In the genomic region with DNA sequence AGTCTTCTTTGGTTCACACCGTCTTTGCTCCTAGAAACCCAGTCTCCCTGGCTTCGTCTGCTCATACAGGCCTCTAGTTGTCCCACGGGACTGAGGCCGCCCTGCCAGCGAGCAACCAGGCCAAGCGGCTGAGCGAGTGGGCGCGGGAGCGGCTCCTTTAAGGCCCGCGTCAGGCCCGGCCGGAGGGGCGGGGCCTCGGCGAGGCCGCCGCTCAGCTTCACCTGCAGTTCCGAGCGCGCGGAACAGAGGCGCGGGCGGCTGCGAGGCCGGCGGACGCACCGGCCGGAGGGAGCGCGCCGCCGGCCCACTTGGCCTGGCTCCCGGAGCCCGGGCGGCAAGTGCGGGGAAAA, we compare ENCODE assay signal across 8 mouse cellular contexts. TPM values are rescaled to one million over a fixed set of nuclear protein-coding genes. Genes with fewer than 3 reads are reported as not detected.
DNase-seq lines count a peak whose midpoint lies in the region; ATAC-seq and TF ChIP-seq lines count a peak whose summit lies in the region.

A gene (plus strand): TSS at position 241 of the 350 bp plus-strand sequence.

- H3K4me3 ChIP-seq in cerebellum, adult 2 months (replicated peaks; ENCODE audit: insufficient read depth, low read depth, low read length): peak within 1 kb of the TSS; percentile 57
- peak within 1 kb of the TSS; percentile 74 for H3K4me3 ChIP-seq in hindbrain, embryonic 12.5 days
- peak within 1 kb of the TSS; percentile 59 for H3K4me3 ChIP-seq in lung, embryonic 14.5 days (ENCODE audit: low read depth, low read length)

- H3K9ac ChIP-seq in hindbrain, embryonic 12.5 days: peak within 1 kb of the TSS; percentile 82
- peak within 1 kb of the TSS; percentile 40 for H3K9ac ChIP-seq in lung, embryonic 14.5 days

- peak within 1 kb of the TSS; percentile 92 for H3K4me2 ChIP-seq in hindbrain, embryonic 12.5 days (replicated peaks)
- peak within 1 kb of the TSS; percentile 95 for H3K4me2 ChIP-seq in lung, embryonic 14.5 days

- no peak for TF ChIP-seq CTCF in cerebellum, adult 2 months (IDR thresholded peaks at IDR 0.05; ENCODE audit: borderline replicate concordance, insufficient read depth, low read depth, low read length)
- TF ChIP-seq CTCF in lung, embryonic 14.5 days (IDR thresholded peaks at IDR 0.05; ENCODE audit: low read depth): no peak

- TF ChIP-seq POLR2A in cerebellum, adult 2 months (IDR thresholded peaks at IDR 0.05; ENCODE audit: borderline replicate concordance, insufficient read depth, low read length): peak; percentile 47; the same call in 1 of the 2 replicates

- peak; percentile 87 for ATAC-seq in hindbrain, embryonic 12.5 days (ENCODE audit: low FRiP score)
- peak; percentile 89 for ATAC-seq in lung, embryonic 14.5 days (ENCODE audit: insufficient read depth)

- WGBS in cerebellum, adult 2 months: under 1% methylated on average over 40 of the region's 40 CpGs
- WGBS in hindbrain, embryonic 12.5 days: 0% methylated on average over 39 of the region's 40 CpGs
- under 1% methylated on average over 38 of the region's 40 CpGs for WGBS in lung, embryonic 14.5 days

- peak within 1 kb of the TSS; percentile 38 for H3K27ac ChIP-seq in cerebellum, adult 2 months (ENCODE audit: insufficient read depth, low read length)
- H3K27ac ChIP-seq in hindbrain, embryonic 12.5 days: peak within 1 kb of the TSS; percentile 84
- H3K27ac ChIP-seq in lung, embryonic 14.5 days (ENCODE audit: low read depth): no peak within 1 kb of the TSS

- peak; percentile 77 for DNase-seq in R1 (ENCODE audit: low read depth, low spot score)
- DNase-seq in cerebellum, adult 2 months: peak; percentile 89 to 91
- DNase-seq in frontal cortex, adult 2 months (ENCODE audit: extremely low spot score in 1 of 2, low spot score in 1 of 2): peak in 1 of 2 experiments; percentile 66
- peak; percentile 55 to 64 for DNase-seq in layer of hippocampus, postnatal 14 days (ENCODE audit: low spot score in 2 of 2)
- peak; percentile 85 for DNase-seq in lung, embryonic 14.5 days
- DNase-seq in retina, adult 2 months (ENCODE audit: low read depth, low spot score): peak; percentile 63
- DNase-seq in spleen, adult 12 weeks (ENCODE audit: low spot score): no peak

- H3K27me3 ChIP-seq in cerebellum, adult 2 months (ENCODE audit: control insufficient read depth, insufficient read depth, low read length): no peaks in the 10 kb centered on the region
- H3K27me3 ChIP-seq in hindbrain, embryonic 12.5 days: peaks cover 31% of the 10 kb centered on the region
- H3K27me3 ChIP-seq in lung, embryonic 14.5 days (ENCODE audit: insufficient read depth, low read length): peaks cover 35% of the 10 kb centered on the region

- H3K4me1 ChIP-seq in cerebellum, adult 2 months (ENCODE audit: control insufficient read depth, insufficient read depth, low read length): no peaks in the 10 kb centered on the region
- peaks cover 29% of the 10 kb centered on the region for H3K4me1 ChIP-seq in hindbrain, embryonic 12.5 days
- 0 out of 2 replicates have a peak, but pooled peaks cover 2% of the 10 kb centered on the region for H3K4me1 ChIP-seq in lung, embryonic 14.5 days (ENCODE audit: insufficient read depth)

- H3K36me3 ChIP-seq in hindbrain, embryonic 12.5 days: no peaks in the 10 kb centered on the region
- H3K36me3 ChIP-seq in lung, embryonic 14.5 days (ENCODE audit: insufficient read depth): no peaks in the 10 kb centered on the region

- no peaks in the 10 kb centered on the region for H3K9me3 ChIP-seq in hindbrain, embryonic 12.5 days (replicated peaks)
- no peaks in the 10 kb centered on the region for H3K9me3 ChIP-seq in lung, embryonic 14.5 days (ENCODE audit: low read depth, low read length)

RNA-seq across cellular contexts. Expression of the gene that starts here (rescaled TPM):
- polyA plus RNA-seq in cerebellum, adult 2 months (2012; rRNA removed): 9.3 and 11.0 TPM in 2 replicates
- polyA plus RNA-seq in frontal cortex, adult 2 months (2012; rRNA removed): 19.0 and 21.5 TPM in 2 replicates
- 25.1 and 26.1 TPM in 2 replicates for polyA plus RNA-seq in hindbrain, embryonic 12.5 days (2016; fragmentation: Nextera tagmentation; extraction: Ambion mirVana)
- 10 to 100 TPM; 12.5 to 16.1 TPM for total RNA-seq in layer of hippocampus, postnatal 14 days (2021)
- 4.9 and 5.2 TPM in 2 replicates for polyA plus RNA-seq in lung, embryonic 14.5 days (2014; fragmentation: Nextera tagmentation; extraction: Ambion mirVana)
